Mouse (Mus musculus) erythroblast, embryonic 14.5 days (primary cell): ENCODE measurements at regions not wholly inside any gene's neighbourhood (a gene's known extent, or its start where the extent isn't known, plus 50 kb on each side); places are given as distances from the start of the nearest gene placed in this dataset.

ENCODE experiments used
- H3K27me3 ChIP-seq: 2 replicates; pipeline ENCODE4 v1.6.1; 2012; ENCODE audit warnings: inconsistent platforms; ENCODE audit not compliant: control insufficient read depth
- H3K36me3 ChIP-seq: 2 replicates; pipeline ENCODE4 v1.6.1; 2012; ENCODE audit warnings: mild to moderate bottlenecking, inconsistent platforms; ENCODE audit not compliant: control insufficient read depth
- H3K4me1 ChIP-seq: 2 replicates; pipeline ENCODE4 v1.6.1; 2012; ENCODE audit warnings: inconsistent platforms; ENCODE audit not compliant: control insufficient read depth
- H3K4me3 ChIP-seq: replicated peaks from 2 replicates; pipeline ENCODE3; 2012; ENCODE audit warnings: moderate library complexity, mild to moderate bottlenecking, inconsistent platforms
- H3K9me3 ChIP-seq: 2 replicates; pipeline ENCODE4 v1.6.1; 2012; ENCODE audit warnings: low read length, inconsistent platforms, mixed read lengths; ENCODE audit not compliant: control insufficient read depth
- GATA1 ChIP-seq: IDR thresholded peaks from 2 replicates; pipeline ENCODE4 v1.6.1; 2012; ENCODE audit warnings: low read length, inconsistent platforms, mixed read lengths
- TAL1 ChIP-seq: IDR thresholded peaks from 3 replicates; pipeline ENCODE4 v1.6.1; 2012; ENCODE audit warnings: low read length, inconsistent platforms, mixed read lengths

DNA sequence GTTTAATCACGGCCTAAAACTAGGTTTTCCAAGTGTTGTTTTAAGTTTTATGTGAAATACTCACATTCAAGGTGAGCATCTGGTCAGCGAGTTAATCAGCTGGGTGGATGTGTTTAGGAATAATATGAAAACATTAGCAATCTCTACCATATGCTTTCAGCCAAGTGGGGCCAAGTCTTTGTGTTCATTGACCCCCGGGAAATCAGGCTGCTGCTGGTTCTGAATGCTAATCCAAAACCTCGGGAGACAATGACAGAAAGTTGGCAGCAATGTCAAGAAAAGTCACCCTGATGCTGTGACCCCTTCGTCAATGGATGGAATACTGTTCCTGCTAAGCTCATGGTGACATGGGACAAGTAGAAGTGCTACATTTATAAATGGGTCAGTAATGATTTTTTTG is 216.2 kb downstream of the Lipi start:
- no peak overlapping the region for H3K4me3 ChIP-seq
- no peaks in the 10 kb centered on the region for H3K27me3 ChIP-seq
- no peaks in the 10 kb centered on the region for H3K9me3 ChIP-seq
- H3K36me3 ChIP-seq: no peaks in the 10 kb centered on the region
- TF ChIP-seq GATA1 (no peak), TAL1 (no peak)
- H3K4me1 ChIP-seq: no peaks in the 10 kb centered on the region

DNA sequence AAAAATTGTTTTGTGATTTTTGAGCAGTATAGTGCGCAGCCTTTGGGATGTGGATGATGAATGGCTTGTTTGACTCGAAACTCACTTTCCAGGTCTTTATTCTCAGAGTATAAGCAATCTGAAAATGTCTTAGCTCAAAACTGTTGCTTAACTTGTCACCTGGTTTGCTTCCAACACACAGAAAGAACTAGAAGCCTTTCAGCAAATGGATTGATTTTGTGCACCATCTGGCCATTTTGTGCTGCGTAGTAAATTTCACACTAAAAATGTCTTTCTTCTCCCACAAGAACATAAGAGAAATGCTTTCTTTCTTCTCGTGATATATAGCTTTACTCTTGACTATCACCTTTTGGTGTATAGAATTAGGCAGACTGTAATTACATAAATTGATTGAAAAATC is 219.1 kb downstream of the Lipi start:
- no peak overlapping the region for H3K4me3 ChIP-seq
- no peaks in the 10 kb centered on the region for H3K27me3 ChIP-seq
- H3K36me3 ChIP-seq: no peaks in the 10 kb centered on the region
- no peaks in the 10 kb centered on the region for H3K9me3 ChIP-seq
- no peak for TF ChIP-seq GATA1
- no peak for TF ChIP-seq TAL1
- no peaks in the 10 kb centered on the region for H3K4me1 ChIP-seq

DNA sequence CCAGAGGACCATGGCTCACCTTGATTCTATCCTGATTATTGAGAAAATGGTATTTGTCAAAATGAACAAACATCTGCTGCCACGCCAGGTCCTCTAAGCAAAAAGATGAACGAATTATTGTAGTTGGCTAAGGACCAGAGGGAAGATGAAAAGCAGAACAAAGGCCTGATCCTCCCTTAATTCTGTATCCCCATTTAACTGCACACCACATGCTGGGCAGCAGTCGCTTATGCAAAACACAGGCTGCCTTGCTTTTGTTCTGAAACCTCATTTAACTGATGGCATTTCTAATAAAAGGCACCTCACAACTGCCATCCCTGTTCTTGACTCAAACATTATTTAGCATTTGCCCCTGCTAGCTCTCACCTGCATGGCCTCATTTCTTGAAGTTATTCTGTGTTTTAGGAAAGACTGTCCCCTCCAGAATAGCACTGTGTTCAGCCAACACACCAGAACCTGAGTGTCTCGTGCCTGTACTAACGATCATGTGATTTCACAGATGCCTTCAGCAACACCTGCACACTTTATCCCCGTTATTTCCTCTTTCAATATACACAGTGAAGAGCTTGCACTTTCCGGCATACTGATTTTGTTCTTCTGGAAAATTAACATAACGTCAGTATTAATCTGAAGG is 220.4 kb downstream of the Lipi start:
- Histone ChIP-seq H3K4me3 (no peak overlapping the region), H3K9me3 (no peaks in the 10 kb centered on the region), H3K27me3 (no peaks in the 10 kb centered on the region), H3K4me1 (no peaks in the 10 kb centered on the region), H3K36me3 (no peaks in the 10 kb centered on the region)
- TF ChIP-seq GATA1 (no peak), TAL1 (no peak)

DNA sequence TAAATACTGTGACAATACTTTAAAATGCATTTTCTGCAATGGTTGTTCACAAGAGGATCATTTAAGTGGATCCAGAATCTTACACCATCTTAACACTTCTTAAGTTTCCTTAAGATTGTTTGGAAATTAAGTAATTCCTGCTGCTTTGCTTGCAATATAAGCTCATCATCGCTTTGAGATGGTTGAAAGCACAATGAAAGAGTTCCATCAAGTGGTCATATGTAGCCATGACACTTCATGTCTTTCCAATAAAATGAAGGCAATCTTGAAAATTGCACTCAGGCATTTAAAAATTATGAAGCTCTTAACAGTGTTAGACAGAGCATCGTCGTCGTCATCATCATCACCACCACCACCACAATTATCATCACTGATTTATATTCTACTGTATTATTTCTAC is 223.8 kb downstream of the Lipi start:
- H3K4me1 ChIP-seq: no peaks in the 10 kb centered on the region
- no peaks in the 10 kb centered on the region for H3K9me3 ChIP-seq
- no peaks in the 10 kb centered on the region for H3K36me3 ChIP-seq
- TF ChIP-seq TAL1 (no peak), GATA1 (no peak)
- no peaks in the 10 kb centered on the region for H3K27me3 ChIP-seq
- H3K4me3 ChIP-seq: no peak overlapping the region

DNA sequence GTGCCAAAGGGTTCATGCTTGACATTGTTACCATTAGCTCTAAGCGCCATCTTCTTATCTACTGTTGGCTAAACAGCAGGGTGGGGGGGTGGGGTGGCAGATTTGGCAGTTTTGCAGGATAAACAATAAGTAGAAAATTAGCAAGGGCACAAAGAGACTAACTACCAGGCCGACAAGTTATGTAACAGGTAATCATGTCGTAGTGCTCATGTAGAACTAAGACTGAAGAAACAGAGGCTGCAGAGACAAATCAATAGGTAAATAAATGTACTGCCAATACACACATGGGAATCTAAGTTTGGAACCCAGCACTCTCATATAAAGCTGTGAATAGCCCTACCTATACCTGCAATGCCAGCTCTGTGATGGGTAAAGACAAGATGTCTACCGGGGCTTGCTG is 225.1 kb downstream of the Lipi start:
- no peaks in the 10 kb centered on the region for H3K9me3 ChIP-seq
- H3K4me3 ChIP-seq: no peak overlapping the region
- no peaks in the 10 kb centered on the region for H3K27me3 ChIP-seq
- TF ChIP-seq GATA1 (no peak), TAL1 (no peak)
- no peaks in the 10 kb centered on the region for H3K36me3 ChIP-seq
- H3K4me1 ChIP-seq: no peaks in the 10 kb centered on the region

DNA sequence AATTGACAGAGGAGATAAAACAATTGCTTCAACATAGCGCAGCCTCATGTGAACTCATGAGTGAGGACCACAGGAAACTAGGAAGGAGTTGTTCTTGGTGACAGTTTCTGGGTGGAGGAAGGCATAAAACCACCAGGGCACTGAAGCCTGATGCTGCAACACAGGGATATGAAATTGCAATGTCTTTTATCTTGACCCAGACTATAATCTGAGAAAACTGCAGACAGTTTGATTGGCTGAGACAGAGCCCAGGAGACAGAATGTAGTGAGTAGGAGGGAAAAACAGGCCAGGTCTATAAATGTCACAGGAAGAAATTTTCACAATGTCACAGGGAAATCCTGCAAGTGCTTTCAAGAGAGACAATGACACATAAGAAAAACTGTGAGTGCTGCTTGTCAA is 232.5 kb downstream of the Lipi start:
- no peaks in the 10 kb centered on the region for H3K36me3 ChIP-seq
- no peak for TF ChIP-seq TAL1
- TF ChIP-seq GATA1: no peak

DNA sequence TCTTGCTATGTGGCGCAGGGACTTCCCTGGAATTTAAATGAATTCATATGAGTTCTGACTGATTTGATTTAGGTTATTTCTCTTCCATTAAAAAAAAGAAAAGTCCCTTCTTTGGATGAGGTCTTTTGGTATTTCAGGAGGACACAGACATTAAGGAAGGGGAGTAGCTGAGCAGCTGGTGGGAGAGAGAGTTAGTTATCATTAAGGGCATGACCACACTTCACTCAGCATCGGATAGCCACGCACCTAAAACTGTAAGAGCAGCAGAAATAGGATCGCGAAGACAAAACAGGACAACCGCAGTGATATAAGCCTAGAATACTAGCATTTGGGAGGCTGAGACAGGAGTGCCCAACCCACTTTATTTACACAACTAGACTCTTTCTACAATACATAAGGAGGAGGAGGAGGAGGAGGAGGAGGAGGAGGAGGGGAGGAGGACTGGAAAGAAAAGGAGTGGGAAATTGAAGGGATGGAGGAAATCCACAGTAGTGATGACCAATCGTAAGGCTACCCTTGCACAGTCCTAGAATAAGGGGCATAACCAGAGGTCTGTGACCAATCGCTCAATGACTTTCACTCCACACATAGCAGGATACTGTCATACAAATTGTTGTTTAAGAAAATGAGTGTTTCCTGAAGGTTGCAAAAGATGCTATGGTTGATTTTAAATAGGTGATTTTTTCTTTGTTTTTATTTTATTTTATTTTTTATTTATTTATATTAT is 241.5 kb downstream of the Lipi start:
- no peaks in the 10 kb centered on the region for H3K9me3 ChIP-seq
- no peaks in the 10 kb centered on the region for H3K36me3 ChIP-seq
- no peak overlapping the region for H3K4me3 ChIP-seq
- TF ChIP-seq GATA1: no peak
- no peak for TF ChIP-seq TAL1
- H3K4me1 ChIP-seq: peaks cover 19% of the 10 kb centered on the region
- no peaks in the 10 kb centered on the region for H3K27me3 ChIP-seq

More for the DNA sequence above, 232.5 kb downstream of the Lipi start:
- Histone ChIP-seq H3K9me3 (no peaks in the 10 kb centered on the region), H3K4me1 (no peaks in the 10 kb centered on the region), H3K4me3 (no peak overlapping the region), H3K27me3 (no peaks in the 10 kb centered on the region)

DNA sequence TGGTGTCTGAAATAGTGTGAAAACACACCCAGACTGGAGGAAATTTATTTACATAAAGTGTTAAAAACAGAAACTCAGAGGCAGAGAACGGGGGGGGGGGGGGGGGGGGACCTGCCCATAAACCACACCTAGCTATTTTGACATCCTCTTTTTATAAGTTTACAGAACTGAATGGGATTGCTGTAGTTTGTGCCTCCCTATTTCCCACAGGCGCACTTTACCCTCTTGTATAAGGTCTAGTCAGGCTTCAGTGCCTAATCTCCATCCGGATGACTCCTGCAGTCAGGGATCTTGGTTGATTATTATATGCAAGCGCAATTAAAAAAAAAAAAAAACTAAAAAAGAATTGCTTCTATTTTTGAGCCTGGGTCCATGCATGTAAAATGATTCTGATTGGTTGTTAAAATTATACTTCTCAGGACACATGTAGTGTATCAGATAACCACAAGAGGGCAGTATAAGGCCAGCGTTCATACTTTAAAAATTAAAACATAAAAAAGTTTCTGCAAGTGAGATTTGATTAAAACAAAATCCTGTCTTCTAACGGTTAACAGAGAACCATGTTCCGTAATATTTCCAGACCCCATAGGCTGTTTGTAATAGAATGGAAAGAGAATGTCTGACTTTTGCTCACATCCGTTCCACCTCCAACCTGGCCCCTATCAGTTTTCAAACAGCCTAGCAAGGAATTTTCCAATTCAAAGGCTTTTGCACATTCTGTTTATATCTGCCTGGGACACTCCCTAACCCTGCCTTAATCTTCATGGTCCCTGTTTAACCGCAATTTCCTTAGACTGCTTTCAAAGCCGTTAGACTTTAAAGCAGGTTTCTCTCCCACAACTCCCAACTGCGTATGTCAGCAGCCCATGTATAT is 242.6 kb downstream of the Lipi start:
- H3K27me3 ChIP-seq: no peaks in the 10 kb centered on the region
- peaks cover 19% of the 10 kb centered on the region for H3K4me1 ChIP-seq
- no peaks in the 10 kb centered on the region for H3K36me3 ChIP-seq
- no peaks in the 10 kb centered on the region for H3K9me3 ChIP-seq
- TF ChIP-seq TAL1 (no peak), GATA1 (no peak)
- peak overlapping the region; percentile 49 for H3K4me3 ChIP-seq

DNA sequence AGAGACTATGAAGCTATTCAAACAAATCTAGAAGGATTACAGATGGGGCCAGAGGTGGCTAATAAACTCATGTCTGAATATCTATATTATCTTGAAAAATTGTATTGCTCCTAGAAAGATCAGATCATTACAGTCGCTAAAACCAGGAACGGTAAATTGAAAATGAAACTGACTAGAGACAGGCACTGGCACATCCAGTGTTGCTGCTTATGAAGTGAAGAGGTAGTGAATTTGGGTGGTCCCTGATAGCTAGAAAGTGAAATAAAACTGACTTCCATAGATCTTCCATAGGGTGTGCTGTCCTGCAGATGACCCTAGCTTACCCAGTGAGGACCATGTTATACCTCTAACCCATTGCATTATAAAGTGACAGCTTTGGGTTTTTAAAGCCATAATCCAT is 251.6 kb downstream of the Lipi start:
- H3K36me3 ChIP-seq: no peaks in the 10 kb centered on the region
- no peaks in the 10 kb centered on the region for H3K4me1 ChIP-seq
- H3K4me3 ChIP-seq: no peak overlapping the region
- H3K27me3 ChIP-seq: no peaks in the 10 kb centered on the region
- TF ChIP-seq GATA1: no peak
- no peak for TF ChIP-seq TAL1
- no peaks in the 10 kb centered on the region for H3K9me3 ChIP-seq
